Mouse (Mus musculus): ENCODE measurements around the gene Lsp1.
A peak's percentile ranks its signal among the peaks of the same experiment; 100 is the strongest.

- TF ChIP-seq TCF12 (IDR thresholded peaks at IDR 0.05; ENCODE audit: insufficient read depth, poor library complexity, severe bottlenecking) (no peak), POLR2AphosphoS2 (IDR thresholded peaks at IDR 0.05; ENCODE audit: insufficient read length, low read depth) (peak; percentile 78), POLR2A (IDR thresholded peaks at IDR 0.05; ENCODE audit: insufficient read length, low read depth) (peak; percentile 74), MAX (IDR thresholded peaks at IDR 0.05; ENCODE audit: low read depth) (no peak), MYOD1 (IDR thresholded peaks at IDR 0.05; ENCODE audit: control insufficient read depth in 1 of 3, insufficient read length in 2 of 3, low read depth in 2 of 3) (peak in 2 of 3 experiments; percentile 59 to 61), E2F4 (IDR thresholded peaks at IDR 0.05; ENCODE audit: insufficient read depth) (no peak)
These were observed 14.2 kb downstream of the Lsp1 start for GRCm38 (mm10) chr7:142474799-142475198.

Data from myocyte (in vitro differentiated cells).